Mouse (Mus musculus): ENCODE measurements around the gene Lpar2.

DNA sequence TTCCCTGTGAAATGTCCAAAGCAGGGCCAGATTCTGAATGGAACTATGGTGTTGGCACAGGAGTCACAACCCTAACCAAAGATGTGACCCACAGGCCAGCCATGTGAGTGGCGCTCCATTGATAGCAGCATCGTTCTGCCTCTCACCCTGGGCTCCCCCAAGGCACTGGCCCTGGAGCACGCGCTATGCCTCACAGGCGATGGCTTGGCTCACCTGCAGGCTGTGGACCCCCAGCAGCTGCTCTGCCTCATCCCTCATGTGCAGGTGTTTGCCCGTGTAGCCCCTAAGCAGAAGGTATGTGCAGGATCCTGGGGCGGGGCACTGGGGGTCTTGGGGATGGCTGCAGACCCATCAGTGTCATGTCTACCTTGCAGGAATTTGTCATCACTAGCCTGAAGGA lies 18.9 kb upstream of the Lpar2 start:
- TF ChIP-seq EP300 (IDR thresholded peaks at IDR 0.05), result no peak
- no peak for TF ChIP-seq CTCF (IDR thresholded peaks at IDR 0.05)
